Mouse (Mus musculus) layer of hippocampus, adult 9-10 months (tissue): ENCODE data around the gene Zfp11.
"Not testable (repeated sequence)": the region's sequence is repeated elsewhere in the genome, so short reads cannot be mapped to it uniquely, and the experiment has no call there.

Experiments
- DNase-seq: peaks from one replicate; pipeline ENCODE4 v3.0.0; 2022; ENCODE audit warnings: low spot score

Zfp11 gene

DNA sequence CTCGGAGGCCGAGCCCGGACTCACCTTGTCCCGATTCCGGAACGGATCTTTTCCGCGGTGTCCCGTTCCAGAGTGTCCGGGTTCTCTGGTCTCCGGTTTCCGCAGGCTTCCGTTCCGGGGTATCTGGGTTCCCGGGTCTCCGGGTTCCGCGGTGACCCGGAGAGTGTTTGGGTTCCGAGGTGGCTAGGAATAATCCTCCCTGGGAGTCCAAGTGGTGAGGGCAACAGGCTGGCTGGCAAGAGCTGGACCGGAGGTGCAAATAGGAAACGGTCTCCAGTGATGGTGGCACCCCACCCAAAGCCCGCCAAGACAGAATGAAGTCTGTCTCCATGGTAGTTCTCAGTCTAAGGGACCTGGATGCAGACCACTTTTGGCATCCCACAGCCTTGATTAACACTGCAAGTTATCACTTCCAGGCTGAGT lies at the start of gene Zfp11:
TSS of gene Zfp11 (minus strand) at position 64 of the 423 bp plus-strand sequence.
- DNase-seq: peak; percentile 22

DNA sequence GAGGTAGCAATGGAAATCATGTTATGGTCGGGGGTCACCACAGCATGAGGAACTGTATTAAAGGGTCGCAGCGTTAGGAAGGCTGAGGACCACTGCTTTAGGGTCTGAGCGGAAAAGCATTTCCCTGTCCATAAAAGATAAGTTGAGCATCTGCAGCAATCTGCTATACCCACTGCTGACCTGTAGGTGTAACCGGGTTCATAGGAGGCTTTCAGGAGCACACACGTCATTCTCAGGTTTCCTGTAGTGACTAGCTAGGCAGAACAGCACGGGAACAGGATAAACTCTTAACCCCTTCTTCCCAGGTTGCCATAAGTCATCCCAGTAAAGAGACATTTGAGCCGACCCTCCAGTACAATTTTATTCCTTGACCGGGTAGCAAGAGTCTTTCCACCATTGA lies 47.1 kb upstream of the Zfp11 start:
- no peak for DNase-seq

DNA sequence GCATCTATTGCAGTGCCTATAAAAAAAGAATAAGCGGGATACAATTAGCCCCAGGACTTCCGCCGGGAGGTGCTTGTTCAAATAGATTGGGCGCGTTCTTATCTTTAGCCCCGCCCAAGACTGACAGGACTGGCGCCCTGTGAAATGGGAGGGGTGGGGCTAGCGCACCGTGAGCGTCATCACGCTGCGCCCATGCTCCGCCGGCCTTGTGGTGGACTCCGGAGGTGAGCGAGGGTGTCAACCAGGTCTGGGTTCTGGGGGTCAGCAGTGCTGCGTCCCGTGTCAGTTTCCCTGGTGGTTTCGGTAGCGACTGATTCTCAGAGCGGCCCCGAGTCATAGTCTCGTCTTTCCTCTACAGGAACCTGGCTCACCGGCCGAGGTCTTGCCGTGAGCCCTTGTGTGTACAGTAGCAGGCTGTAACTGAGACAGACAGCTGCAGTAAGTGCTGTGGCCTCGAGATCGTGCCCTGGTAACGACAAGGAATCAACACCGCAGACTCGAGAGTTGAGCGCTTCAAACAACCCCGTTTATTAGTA lies 45.5 kb upstream of the Zfp11 start, which contains the start of gene Mrps17:
TSS of gene Mrps17 (plus strand) at position 172 of the 536 bp plus-strand sequence.
- peak; percentile 75 for DNase-seq

DNA sequence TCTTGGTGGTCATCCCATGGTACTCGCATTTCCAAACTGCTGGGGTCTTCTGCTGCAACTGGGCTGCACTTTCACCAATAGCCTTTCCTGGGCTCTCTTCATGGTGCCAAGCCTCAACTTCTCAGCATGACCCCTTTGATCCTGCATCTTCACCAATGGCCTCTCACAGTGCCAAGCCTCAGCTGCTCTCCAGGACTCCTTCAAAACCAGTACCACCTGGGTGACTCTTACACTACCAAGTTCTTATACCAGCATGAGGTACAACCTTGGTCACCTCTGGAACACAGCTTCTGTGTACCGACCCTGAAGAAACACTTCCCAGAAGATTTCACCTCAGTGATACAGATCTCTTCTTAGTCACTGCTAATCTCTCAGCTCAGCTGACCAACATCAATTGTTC lies 38.5 kb upstream of the Zfp11 start, which contains the start of gene Sept14:
TSS of gene Sept14 (minus strand) at position 101 of the 400 bp plus-strand sequence.
- DNase-seq: no peak

DNA sequence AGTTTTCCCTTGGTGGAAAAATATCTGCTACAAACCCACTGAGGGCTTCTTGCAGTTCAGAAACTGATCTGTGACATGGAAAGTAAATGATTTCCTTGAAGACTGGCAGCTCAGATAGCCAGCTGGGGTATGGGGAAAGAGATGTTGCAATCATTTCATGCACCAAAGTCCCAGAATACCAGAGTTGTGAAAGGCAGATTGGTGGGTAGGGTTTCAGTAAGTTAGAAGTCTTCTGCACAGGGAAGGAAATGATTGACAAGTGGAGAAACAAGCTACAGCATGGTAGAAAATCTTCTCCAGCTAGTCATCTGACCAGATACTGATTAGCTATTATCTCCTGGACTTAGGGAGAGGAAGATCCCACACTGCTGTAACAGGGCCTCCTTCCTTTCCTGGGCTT lies 33.5 kb upstream of the Zfp11 start:
- no peak for DNase-seq

DNA sequence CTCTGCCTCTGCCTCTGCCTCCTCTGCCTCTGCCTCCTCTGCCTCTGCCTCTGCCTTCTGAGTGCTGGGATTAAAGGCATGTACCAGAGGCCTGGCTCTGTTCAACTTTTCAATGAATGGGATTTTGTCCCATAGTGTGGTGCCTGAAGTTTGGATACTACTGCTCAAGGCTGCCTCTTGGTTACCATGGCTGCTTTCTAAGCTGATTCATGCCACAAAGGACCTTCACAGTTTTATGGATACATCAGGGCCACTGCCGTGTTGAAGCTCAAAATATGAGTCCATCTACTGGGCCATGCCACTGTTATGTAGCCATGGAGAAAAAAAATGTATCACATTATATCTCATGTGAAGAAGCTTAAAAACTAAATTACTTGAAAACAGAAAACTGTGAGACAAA lies 31.8 kb upstream of the Zfp11 start:
- DNase-seq: no peak

DNA sequence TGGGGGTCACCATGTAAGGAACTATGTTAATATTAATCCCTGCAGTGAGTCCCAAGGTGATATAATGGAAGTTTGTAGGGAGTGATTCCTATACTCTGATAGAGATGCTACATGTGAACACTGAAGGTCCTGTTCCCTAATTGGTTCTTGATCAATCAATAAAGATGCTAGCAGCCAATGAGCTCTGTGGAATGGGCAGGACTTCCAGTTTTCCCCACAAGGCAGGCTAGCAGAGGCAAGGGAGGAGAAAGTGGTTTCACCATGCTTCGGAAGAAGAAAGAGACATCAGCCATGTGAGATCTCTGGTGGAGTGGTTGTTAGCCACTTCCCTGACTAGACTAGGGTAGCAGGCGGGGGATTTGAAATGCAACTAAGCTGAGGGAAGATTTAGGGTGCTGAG lies 30.6 kb upstream of the Zfp11 start:
- no peak for DNase-seq

DNA sequence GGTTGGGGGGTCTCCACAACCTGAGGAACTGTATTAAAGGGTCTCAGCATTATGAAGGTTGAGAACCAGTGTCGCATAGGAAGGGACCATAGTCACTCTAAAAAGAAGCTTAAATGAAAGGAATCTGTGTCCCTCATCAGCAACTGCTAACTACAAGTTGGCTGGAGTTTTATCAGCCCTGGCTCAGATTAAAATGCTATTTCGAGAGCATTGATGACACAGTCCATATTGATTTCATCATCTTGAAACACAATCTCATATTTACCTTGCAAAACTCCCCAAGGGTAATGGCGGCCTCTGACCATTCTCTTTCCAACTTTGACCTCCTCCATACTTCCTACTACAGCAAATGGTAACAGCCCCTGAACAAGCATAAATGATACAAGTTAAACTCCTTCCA lies 20.6 kb upstream of the Zfp11 start:
- no peak for DNase-seq

DNA sequence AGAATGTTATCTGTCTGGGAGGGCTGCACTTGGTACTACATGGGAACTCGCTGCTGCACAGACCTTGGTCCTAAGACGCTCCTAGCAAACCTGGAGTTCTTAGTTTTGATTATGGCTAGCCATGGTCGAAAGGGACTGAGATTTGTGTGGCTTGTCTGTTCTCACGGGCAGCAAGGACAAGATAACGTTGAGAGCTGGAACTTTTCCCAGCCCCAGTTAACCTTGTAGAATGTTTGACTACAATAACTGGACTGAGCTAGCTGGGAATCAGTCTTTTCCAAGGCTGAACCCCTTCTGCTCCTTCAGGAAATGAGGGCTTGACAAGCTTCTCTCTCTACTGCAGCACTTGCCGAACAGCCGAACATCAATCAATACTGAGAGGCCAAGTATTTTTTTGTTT lies 17.7 kb upstream of the Zfp11 start:
- DNase-seq: no peak

DNA sequence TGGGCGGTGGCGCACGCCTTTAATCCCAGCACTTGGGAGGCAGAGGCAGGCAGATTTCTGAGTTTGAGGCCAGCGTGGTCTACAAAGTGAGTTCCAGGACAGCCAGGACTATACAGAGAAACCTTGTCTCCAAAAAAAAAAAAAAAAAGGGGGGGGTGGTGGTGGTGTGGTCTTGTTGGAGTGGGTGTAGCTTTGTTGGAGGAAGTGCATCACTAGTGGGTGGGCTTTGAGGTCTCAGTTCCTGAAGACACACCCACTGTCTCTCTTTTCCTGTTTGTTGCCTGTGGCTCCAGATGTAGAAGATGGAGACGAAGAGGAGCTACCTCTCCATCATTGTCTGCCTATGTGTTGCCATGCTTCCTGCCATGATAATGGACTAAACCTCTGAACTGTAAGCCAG lies 15.2 kb upstream of the Zfp11 start:
- DNase-seq: not testable (repeated sequence)

DNA sequence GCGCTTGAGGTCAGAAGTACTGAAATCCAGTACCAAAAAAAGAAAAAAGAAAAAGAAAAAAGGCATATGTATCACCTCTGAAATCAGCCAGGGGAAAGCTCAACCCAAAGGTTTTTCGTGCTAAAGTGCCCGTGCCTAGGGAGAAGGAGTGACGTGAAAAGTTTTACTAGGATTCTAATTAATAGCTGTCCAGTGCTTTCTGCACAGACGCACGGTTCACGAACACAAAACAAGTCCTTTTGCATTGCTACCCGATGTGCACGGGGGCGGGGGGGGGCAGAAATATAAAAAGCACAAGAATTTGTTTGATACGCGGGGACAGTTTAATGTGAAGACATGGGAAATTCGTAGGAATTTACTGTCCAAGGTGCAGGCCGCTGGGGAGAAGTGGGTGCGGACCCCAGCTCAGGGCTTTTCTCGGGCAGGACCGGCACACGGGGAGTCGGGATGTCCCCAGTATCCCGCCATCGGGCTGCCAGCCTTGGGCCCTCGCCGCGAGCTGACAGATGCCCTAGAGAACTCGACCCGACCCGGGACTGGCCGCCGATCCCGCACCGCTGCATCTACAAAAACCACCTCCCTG lies 355 bp downstream of the Zfp11 start:
- no peak for DNase-seq

DNA sequence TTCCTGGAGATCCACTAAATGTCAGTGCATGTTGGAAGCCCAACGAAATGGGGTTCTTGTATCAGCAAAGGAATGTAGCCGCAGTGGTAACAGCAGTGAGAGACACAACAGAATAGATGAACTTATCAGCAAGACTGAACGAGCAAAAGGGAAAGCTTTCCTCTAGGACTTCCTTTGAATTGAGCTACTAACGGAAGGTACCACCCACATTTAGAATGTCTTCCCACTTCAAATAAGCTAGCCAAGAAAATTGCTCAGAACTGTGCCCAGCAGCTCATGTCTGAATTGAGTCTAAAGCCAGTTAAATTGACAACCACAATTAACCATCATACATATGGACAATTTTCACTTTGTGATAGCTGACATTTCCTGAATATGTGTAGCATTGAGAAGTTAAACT lies 2.0 kb downstream of the Zfp11 start:
- no peak for DNase-seq

DNA sequence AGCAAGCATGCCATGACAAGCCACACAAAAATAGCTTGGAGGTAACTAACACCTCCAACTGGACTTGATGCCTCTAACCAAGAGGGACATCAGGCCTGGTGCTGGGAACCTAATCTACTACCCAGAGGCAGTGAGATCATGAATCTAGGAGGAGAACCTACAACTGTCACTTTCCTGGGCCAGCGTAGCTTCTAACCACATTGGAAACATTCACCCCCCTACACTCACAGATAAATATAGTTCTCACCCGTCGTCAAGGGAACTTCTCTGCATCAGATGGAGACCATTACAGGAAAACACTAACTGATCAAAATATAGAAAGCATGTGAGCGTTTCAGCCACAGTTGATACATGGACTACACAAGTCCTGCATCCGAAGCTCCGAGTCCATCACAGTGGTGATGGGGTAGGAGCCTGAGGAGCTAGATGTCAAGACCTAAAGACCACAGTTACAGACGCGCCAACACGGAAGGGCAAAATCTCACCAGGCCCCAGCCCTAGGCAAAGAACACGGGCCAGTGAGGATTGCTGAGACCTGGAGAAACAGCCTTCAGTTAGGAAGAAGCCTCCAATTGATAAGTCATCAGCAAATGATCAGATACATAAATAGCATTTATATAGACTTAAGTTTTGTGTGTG lies 3.5 kb downstream of the Zfp11 start:
- DNase-seq: no peak

DNA sequence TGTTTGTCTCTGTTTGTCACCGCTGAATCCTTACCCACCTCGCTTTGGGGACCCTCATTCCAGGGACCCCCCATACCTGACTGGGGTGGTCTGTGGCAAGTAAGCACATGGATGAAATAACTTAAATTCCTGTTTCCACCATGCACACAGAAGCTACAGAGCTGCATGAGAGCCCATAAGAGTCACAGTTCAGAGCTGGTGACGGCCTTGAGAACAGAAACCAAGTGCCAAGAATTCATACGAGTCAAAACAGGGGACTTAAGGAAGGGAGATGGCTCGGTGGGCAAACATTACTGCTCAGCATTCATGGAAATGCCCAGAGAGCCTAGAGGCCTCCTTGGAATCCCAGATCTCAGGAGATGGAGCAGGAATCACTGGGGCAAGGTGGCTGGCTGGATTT lies 5.8 kb downstream of the Zfp11 start:
- no peak for DNase-seq

DNA sequence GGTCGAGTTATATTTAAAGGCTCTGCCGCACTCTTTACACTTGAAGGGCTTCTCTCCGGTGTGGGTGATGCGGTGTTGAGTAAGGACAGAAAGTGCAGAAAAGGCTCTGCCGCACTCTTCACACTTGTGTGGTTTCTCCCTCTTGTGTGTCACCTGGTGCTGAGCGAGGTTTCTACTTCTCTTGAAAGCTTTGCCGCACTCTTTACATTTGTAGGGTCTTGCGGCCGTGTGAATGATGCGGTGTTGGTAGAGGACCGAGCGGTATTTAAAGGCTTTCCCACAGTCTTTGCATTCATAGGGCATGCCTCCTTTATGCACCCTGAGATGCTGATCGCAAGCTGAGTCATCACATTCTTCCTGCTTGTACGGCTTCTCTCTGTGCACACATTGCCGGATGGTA lies 12.0 kb downstream of the Zfp11 start:
- DNase-seq: no peak

DNA sequence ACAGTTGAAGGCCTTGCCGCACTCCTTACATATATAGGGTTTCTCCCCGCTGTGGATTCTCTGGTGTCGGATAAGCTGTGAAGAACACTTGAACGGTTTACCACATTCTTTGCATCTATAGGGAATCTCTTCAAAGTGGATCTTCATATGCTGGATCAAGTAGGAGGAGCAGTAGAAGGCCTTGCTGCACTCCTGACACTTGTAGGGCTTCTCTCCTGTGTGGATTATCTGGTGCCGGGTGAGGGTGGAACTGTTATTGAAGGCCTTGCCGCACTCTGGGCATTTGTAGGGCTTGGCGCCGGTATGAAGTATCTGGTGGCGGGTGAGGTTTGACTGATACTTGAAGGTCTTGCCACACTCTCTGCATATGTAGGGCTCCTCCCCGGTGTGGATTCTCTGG lies 12.9 kb downstream of the Zfp11 start:
- DNase-seq: no peak

DNA sequence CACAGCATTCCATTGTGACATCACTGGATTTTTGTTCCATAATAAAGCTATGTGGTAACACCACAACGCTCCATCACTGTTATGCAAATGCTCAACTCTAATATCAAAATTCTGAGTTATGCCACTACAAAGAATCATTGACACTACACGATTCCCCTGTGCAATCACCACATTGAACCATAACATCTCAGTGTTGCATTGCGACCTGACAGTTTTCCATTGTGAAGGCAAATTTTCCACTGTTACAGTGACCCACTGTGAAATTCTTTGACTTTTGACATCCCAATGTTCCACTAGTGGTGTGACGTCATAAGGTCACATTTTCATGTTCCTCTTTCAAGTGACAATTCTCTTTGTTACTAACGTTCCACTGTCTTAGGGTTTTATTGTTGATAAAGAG lies 19.0 kb downstream of the Zfp11 start:
- DNase-seq: no peak

DNA sequence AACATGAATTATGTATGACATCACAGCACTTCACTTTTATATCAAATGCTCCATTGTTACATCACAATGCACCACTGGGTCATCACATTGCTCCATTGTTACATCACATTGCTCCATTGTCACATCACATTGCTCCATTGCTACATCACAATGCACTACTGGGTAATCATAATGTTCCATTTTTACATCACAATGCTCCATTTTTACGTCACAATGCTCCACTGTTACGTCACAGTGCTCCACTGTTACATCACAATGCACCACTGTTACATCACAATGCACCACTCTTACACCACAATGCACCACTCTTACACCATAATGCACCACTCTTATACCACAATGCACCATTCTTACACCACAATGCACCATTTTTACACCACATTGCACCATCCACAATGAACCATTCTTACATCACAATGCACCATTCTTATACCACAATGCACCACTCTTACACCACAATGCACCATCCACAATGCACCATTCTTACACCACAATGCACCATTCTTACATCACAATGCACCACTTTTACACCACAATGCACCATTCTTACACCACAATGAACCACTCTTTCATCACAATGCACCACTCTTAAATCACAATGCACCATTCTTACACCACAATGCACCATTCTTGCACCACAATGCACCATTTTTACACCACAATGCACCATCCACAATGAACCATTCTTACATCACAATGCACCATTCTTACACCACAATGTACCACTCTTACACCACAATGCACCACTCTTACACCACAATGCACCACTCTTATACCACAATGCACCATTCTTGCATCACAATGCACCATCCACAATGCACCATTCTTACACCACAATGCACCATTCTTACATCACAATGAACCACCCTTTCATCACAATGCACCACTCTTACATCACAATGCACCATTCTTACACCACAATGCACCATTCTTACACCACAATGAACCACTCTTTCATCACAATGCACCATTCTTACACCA lies 37.3 kb downstream of the Zfp11 start:
- DNase-seq: not testable (repeated sequence)

DNA sequence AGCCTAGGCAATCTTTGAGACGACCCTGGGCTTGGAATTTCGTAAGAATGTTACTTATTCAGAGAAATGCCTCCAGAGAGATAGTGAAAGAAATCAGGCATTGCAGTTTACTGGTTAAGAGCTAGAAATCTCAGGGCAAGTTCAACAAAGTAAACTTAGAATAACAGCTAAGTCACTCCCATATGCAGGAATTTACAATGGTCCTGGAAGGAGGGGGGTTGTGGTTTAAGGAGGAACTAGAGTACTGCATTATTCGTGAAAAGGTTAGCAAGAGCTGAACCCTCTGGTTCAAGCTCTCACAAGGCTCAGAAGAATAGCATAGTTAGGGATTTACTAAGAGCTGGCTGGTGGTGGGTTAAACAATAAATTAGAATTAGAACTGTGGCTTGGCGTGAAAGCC lies 43.3 kb downstream of the Zfp11 start:
- not testable (repeated sequence) for DNase-seq

DNA sequence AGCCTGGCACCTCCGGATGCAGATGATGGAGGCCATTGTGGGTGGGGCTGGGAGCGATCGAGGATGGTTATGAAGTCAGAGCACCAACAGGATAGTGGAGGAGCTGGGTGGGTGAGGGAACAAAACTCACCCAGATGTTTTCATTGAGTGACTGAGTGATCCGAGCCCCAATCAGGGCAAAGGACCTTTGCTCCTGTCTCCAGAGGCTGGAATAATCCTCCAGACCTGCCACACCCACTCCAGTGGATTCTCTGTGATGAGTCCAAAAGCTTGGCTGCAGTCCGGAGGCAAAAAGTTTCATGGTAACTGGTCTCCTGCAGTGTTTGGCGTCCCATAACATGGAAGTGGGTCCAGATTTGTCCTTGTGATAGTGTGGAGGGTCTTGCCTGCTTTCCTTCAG lies 43.8 kb downstream of the Zfp11 start:
- no peak for DNase-seq

DNA sequence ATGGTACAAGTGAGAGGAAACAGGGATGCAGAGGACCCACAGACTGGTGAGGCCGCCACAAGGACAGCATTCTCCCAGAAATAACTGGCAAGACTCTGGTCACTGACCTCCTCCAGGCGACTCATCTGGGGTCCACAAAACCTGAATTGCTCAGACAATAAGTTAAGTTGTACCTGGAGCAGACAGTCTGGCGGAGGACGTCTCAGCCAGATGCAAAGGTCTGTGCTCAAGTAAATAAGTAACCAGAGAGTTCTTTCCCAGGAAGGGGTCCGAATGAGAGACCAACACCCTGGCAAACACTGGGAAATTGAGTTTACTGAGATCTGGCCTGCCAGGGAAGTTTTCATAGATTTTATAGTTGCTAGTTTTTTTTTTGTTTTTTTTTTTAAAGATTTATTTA lies 48.5 kb downstream of the Zfp11 start:
- no peak for DNase-seq

DNA sequence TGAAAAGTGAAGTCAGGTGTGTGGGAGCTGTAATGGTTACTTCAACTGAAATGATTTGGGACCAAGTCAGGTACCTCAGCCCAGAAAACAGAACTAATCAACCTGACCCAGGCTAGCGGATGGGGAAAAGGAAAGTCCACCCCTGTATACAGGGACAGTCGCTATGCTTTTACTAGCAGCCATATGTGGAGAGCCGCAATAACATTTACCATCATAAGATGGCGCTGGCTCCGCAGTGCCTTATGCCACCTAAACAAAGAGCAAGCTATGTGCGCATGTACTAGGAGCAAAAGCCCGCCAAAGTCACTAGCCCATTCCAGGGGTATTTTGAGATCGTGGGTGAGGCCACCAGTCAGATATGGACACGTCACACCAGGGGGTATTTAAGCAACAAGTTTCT lies 49.3 kb downstream of the Zfp11 start:
- DNase-seq: not testable (repeated sequence)

DNA sequence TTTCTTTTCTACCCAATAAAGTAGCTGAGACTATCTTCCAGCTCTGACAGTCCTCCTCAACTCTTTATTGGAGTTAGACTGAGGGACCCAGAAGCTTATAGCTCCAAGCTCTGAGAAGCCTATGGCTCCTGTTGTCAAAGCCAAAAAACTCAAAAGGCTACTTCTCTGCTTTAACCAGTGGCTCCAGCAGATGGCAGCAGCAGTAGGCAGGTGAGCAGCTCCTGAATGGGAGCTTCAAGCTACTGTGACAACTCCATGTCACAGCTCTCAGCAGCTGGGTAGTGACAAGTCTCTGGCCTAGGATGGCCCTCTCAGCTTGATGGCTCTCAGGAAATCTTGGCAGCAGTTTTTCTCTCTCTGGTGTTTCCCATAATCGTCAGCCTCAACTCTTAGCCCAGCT lies 58.8 kb downstream of the Zfp11 start:
- DNase-seq: peak; percentile 57
